Mouse (Mus musculus) stomach, postnatal 0 days (tissue): ENCODE measurements around the gene Sytl1. TPM values are rescaled to one million over a fixed set of nuclear protein-coding genes. Genes with fewer than 3 reads are reported as not detected.
A peak's percentile ranks its signal among the peaks of the same experiment; 100 is the strongest.

Source experiments
- ATAC-seq: fragments of 200-750 bp; cut with Nextera tagmentation; 2 replicates; pipeline ENCODE4 v1.8.0; 2017; ENCODE audit not compliant: low FRiP score, low TSS enrichment
- DNase-seq: peaks from one replicate; pipeline ENCODE4 v3.0.0-alpha.2; 2016; ENCODE audit warnings: low spot score
- H3K27ac ChIP-seq: fragments of 300-500 bp; sonication (generic); replicated peaks from 2 replicates; pipeline ENCODE4 v1.5.1; 2014; ENCODE audit warnings: mild to moderate bottlenecking, control low read depth
- H3K27me3 ChIP-seq: fragments of 300-500 bp; sonication (generic); 2 replicates; pipeline ENCODE4 v1.6.1; 2014; ENCODE audit warnings: low read length; ENCODE audit not compliant: control insufficient read depth, insufficient read depth
- H3K36me3 ChIP-seq: fragments of 300-500 bp; sonication (generic); 2 replicates; pipeline ENCODE4 v1.6.1; 2014; ENCODE audit warnings: low read length, mixed read lengths; ENCODE audit not compliant: control insufficient read depth, insufficient read depth
- H3K4me1 ChIP-seq: fragments of 300-500 bp; sonication (generic); replicated peaks from 2 replicates; pipeline ENCODE4 v1.6.1; 2014; ENCODE audit warnings: antibody characterized with exemption; ENCODE audit not compliant: control insufficient read depth, insufficient read depth
- H3K4me2 ChIP-seq: fragments of 300-500 bp; sonication (generic); replicated peaks from 2 replicates; pipeline ENCODE4 v1.6.1; 2014; ENCODE audit warnings: low read depth, mild to moderate bottlenecking, control low read depth, moderate library complexity
- H3K4me3 ChIP-seq: fragments of 300-500 bp; sonication (generic); 2 replicates; pipeline ENCODE4 v1.5.1; 2014; ENCODE audit warnings: low read depth, low read length, control low read depth
- H3K9ac ChIP-seq: fragments of 300-500 bp; sonication (generic); 2 replicates; pipeline ENCODE4 v1.6.1; 2014; ENCODE audit warnings: mild to moderate bottlenecking, low read length, control low read depth, mixed read lengths
- H3K9me3 ChIP-seq: fragments of 300-500 bp; sonication (generic); 2 replicates; pipeline ENCODE4 v1.6.1; 2016; ENCODE audit warnings: low read length; ENCODE audit not compliant: control insufficient read depth
- CTCF ChIP-seq: IDR thresholded peaks from 2 replicates; pipeline ENCODE4 v1.5.1; 2016; ENCODE audit warnings: antibody characterized with exemption, low read depth, mild to moderate bottlenecking, moderate library complexity
- EP300 ChIP-seq: optimal IDR thresholded peaks from 2 replicates; pipeline ENCODE3; 2016; ENCODE audit warnings: antibody characterized with exemption
- WGBS: fragments of 180-500 bp; shearing (Covaris S2); extraction: QIAGEN DNeasy Blood & Tissue Kit; methylation state at CpG from one replicate; pipeline ENCODE4 v1.1.7; 2014; 5-methylcytosine and 5-hydroxymethylcytosine counted together
- polyA plus RNA-seq: library from polyadenylated mRNA; unstranded; fragments of >200 nt; fragmentation: Nextera tagmentation; extraction: Ambion mirVana; gene quantifications from 2 replicates; pipeline ENCODE4 v1.2.1, GENCODE M21; 2015

Gene Sytl1
- polyA plus RNA-seq: 93.5 and 109 TPM in 2 replicates

DNA sequence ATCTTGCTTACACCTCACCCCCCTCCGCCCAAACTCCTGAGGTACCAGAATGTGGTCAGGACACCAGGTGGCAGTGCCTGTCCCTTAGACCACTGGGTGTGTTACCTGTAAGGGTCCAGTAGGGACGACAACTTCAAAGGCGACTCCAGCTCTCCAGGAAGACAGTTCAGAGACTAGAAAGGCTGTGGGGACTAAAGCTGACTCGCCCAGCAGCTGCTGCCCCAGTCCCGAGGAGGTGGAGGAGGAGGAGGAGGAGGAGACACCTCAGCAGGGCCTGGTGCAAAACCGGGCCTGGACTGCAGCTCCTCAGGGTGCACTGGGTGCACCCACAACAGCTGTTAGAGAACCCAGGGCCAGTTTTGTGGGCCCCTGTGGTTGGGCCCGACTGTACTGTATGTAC, at the start of gene Sytl1:
TSS of gene Sytl1 (minus strand) at position 232 of the 400 bp plus-strand sequence.
- TF ChIP-seq CTCF (peak; percentile 44), EP300 (no peak)
- H3K9me3 ChIP-seq: no peaks in the 10 kb centered on the region
- peak within 1 kb of the TSS; percentile 51 for H3K4me2 ChIP-seq
- no peaks in the 10 kb centered on the region for H3K27me3 ChIP-seq
- peak within 1 kb of the TSS; percentile 47 for H3K9ac ChIP-seq
- H3K4me3 ChIP-seq: peak within 1 kb of the TSS; percentile 34
- ATAC-seq (peak; percentile 63), DNase-seq (peak; percentile 67)
- H3K27ac ChIP-seq: peak within 1 kb of the TSS; percentile 82
- peaks cover 12% of the 10 kb centered on the region for H3K36me3 ChIP-seq
- no peaks in the 10 kb centered on the region for H3K4me1 ChIP-seq
- 32% methylated on average over 7 of the region's 7 CpGs for WGBS

GRCm38 (mm10) chr4:133309948-133310347, 47.0 kb upstream of the Sytl1 start:
- no peaks in the 10 kb centered on the region for H3K4me1 ChIP-seq
- TF ChIP-seq CTCF (peak; percentile 98), EP300 (no peak)
- H3K4me3 ChIP-seq: no peak overlapping the region
- WGBS: 0% methylated on average over 3 of the region's 3 CpGs
- H3K9ac ChIP-seq: no peak overlapping the region
- no peak overlapping the region for H3K4me2 ChIP-seq
- H3K27ac ChIP-seq: no peak overlapping the region
- ATAC-seq: no peak
- no peaks in the 10 kb centered on the region; the same call in 1 of the 2 replicates for H3K36me3 ChIP-seq
- DNase-seq: peak; percentile 90
- no peaks in the 10 kb centered on the region for H3K27me3 ChIP-seq
- H3K9me3 ChIP-seq: no peaks in the 10 kb centered on the region

- Histone ChIP-seq H3K9me3 (no peaks in the 10 kb centered on the region), H3K4me1 (no peaks in the 10 kb centered on the region), H3K4me3 (no peak overlapping the region), H3K27ac (no peak overlapping the region), H3K4me2 (no peak overlapping the region), H3K9ac (no peak overlapping the region), H3K36me3 (peaks cover 4% of the 10 kb centered on the region; the same call in 1 of the 2 replicates), H3K27me3 (no peaks in the 10 kb centered on the region)
- TF ChIP-seq EP300 (no peak), CTCF (peak; percentile 81)
- ATAC-seq (no peak), DNase-seq (peak; percentile 74)
- 36% methylated on average over 3 of the region's 3 CpGs for WGBS
Measured at GRCm38 (mm10) chr4:133307331-133307730, 44.4 kb upstream of the Sytl1 start.

GRCm38 (mm10) chr4:133305825-133306224, 42.9 kb upstream of the Sytl1 start:
- no peak for ATAC-seq
- H3K27ac ChIP-seq: no peak overlapping the region
- H3K9ac ChIP-seq: no peak overlapping the region
- H3K27me3 ChIP-seq: no peaks in the 10 kb centered on the region
- no peaks in the 10 kb centered on the region for H3K4me1 ChIP-seq
- WGBS: 89% methylated on average over 7 of the region's 7 CpGs
- no peak overlapping the region for H3K4me3 ChIP-seq
- H3K36me3 ChIP-seq: peaks cover 10% of the 10 kb centered on the region; the same call in 1 of the 2 replicates
- no peak overlapping the region for H3K4me2 ChIP-seq
- DNase-seq: no peak
- H3K9me3 ChIP-seq: no peaks in the 10 kb centered on the region
- TF ChIP-seq CTCF (no peak), EP300 (no peak)

DNA sequence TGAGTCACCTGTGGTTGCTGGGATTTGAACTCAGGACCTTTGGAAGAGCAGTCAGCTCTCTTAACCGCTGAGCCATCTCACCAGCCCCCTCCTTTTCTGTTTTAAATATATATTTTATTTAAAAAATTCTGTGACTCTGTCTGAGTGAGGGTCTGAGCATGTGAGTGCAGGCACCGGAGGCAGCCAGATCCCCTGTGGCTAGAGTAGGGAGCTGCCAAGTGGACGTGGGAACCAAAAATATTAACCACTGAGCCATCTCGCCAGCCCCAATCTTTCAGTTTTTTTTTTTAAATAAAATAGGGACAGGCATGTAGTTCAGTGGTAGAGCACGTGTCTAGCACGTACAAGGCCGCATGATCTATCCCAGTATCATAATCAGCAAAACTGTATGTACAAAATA, 41.9 kb upstream of the Sytl1 start:
- no peaks in the 10 kb centered on the region for H3K9me3 ChIP-seq
- no peak overlapping the region for H3K27ac ChIP-seq
- no peaks in the 10 kb centered on the region for H3K4me1 ChIP-seq
- H3K27me3 ChIP-seq: no peaks in the 10 kb centered on the region
- 92% methylated on average over 7 of the region's 7 CpGs for WGBS
- ATAC-seq (no peak), DNase-seq (no peak)
- H3K4me2 ChIP-seq: no peak overlapping the region
- H3K9ac ChIP-seq: no peak overlapping the region
- peaks cover 12% of the 10 kb centered on the region; the same call in 1 of the 2 replicates for H3K36me3 ChIP-seq
- H3K4me3 ChIP-seq: no peak overlapping the region
- no peak for TF ChIP-seq EP300
- TF ChIP-seq CTCF: no peak

DNA sequence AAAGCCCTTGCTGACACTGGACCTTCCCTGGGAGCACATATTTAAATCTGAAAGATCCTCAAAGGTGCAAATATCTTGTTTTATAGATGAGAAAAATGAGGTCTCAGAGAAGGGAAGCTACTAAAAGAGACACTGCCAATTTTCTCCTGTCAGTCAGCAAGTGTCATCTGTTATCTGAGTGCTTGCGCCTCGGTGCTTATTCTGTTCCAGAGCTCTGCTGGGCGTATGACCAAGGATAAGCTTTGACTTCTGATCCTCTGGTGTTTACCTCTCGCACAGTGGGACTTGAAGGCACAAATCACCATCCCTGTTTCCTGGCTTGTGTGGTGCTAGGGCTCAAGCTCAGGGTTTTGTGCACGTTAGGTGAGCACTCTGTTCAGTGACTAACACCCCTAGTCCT, 39.8 kb upstream of the Sytl1 start:
- H3K4me3 ChIP-seq: no peak overlapping the region
- H3K9me3 ChIP-seq: no peaks in the 10 kb centered on the region
- H3K27ac ChIP-seq: no peak overlapping the region
- H3K9ac ChIP-seq: no peak overlapping the region
- H3K4me1 ChIP-seq: no peaks in the 10 kb centered on the region
- ATAC-seq: no peak
- no peaks in the 10 kb centered on the region for H3K27me3 ChIP-seq
- H3K4me2 ChIP-seq: no peak overlapping the region
- peaks cover 13% of the 10 kb centered on the region; the same call in 1 of the 2 replicates for H3K36me3 ChIP-seq
- no peak for TF ChIP-seq EP300
- TF ChIP-seq CTCF: no peak
- no peak for DNase-seq
- WGBS: 78% methylated on average over 5 of the region's 5 CpGs
